Mouse (Mus musculus) heart, postnatal 0 days (tissue): ENCODE results near the gene Abtb1.
A peak's percentile ranks its signal among the peaks of the same experiment; 100 is the strongest.

ENCODE experiments used
- CTCF ChIP-seq: IDR thresholded peaks from 2 replicates; pipeline ENCODE4 v1.5.1; 2016; ENCODE audit warnings: antibody characterized with exemption, control low read depth, low read depth
- EP300 ChIP-seq: IDR thresholded peaks from 2 replicates; pipeline ENCODE4 v1.6.1; 2016; ENCODE audit warnings: antibody characterized with exemption, low read depth

- TF ChIP-seq CTCF (peak; percentile 79), EP300 (no peak)
These were observed 13.9 kb upstream of the Abtb1 start for GRCm38 (mm10) chr6:88855636-88856035.
